Mouse (Mus musculus) CH12F3 (cell line): ENCODE measurements around the gene Ndufa8.

ENCODE experiments used
- in situ Hi-C: fragments of 300-500 bp; cut with MboI; formaldehyde crosslinking; loops from 2 replicates; pipeline ENCODE4 v1.14.3; 2020; ENCODE audit warnings: low sequenced_read_pairs

Ndufa8 gene

DNA sequence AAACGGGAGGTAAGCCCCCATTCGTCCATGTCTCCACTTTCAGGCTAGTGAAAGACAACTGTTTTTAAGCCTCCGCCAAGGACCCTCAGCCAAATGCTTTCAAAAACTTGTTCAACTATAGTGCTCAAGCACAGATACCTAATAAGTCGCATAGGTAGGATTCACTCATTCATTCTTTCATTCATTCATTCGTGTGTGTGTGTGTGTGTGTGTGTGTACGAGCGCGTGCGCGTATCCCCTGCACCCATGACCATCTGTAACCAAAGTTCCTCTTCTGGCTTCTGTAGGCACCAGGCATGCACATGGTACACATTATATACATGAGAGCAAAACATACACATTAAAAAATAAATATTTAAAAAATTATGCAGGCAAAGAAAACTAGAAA lies 355 bp upstream of the Ndufa8 start:
- in situ Hi-C loops: no loop called here

- in situ Hi-C loops: no loop called here
Observed at GRCm38 (mm10) chr2:36048164-36048563, 1.0 kb downstream of the Ndufa8 start.

DNA sequence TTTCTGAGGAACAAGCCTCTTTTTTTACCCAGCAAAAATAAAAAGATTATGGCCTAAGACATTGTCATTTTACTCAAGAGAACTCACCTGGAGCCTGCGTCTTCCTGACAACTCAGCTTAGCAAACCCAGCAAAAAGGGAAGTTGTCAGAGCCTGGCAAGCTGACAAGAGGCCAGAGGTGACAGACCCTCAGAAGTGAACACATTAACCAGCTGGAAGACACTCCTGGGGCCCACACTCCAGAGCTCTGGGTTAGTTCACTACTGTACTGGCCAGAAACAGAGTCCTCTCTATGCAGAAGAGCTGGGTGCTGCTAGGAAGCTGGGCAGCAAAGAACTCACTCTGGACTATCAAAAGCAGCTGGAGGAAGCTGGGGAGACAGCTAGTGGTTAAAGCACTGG lies 8.3 kb downstream of the Ndufa8 start:
- in situ Hi-C loops: no loop called here

DNA sequence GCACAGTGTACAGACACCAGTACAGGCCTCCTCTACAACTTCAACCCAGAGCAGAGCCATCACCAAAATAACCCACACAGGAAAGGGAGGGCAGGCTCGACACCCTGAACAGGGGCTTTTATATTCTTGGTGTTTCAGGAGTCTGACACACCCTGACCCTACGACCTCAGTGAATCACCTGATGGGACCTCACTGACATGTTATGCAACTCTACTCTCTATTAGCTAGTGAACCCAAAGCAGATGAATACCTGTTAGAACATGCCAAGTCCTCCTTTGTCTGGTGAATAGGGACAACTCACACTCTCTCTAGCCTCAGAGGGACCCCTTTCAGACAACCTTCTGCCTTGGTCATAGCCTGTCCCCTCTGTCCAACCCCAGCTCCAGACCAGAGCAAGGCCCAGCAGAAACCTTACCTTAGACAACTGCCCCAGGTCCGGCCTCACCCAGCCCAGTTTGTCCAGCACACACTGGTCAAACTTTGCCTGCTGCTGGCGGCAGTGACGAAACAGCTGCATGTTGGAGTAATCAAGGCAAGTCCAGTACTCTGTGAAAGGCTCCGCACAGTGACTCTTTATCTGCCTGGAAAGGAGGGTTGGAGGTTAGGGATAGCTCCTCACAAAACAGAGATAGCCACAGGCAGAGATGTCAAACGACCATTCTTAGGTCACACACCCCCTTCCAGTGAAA lies 9.8 kb downstream of the Ndufa8 start:
- in situ Hi-C loops: no loop called here

- in situ Hi-C loops: no loop called here
Observed at GRCm38 (mm10) chr2:36035413-36036081, 13.7 kb downstream of the Ndufa8 start.

DNA sequence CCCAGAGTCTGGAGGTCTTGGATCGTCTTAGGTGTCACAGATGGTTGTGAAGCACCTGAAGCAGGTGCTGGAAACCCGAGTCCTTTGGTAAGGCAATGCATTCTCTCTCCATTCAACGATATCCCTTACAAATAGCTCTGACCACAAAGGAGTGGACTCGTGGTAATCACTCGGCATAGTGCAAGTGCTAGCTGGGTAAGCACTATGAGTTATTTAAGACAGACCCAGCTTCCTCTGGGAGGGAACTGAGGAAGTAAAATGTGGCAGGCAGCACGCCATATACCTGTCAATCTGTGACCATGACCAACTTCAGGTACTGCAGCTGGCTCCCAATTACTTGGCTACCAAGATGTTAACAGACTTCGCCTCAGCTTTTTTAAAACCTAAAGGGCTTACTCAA lies 14.3 kb downstream of the Ndufa8 start:
- in situ Hi-C loops: no loop called here

- in situ Hi-C loops: no loop called here
Observed at GRCm38 (mm10) chr2:36033966-36034365, 15.2 kb downstream of the Ndufa8 start.

DNA sequence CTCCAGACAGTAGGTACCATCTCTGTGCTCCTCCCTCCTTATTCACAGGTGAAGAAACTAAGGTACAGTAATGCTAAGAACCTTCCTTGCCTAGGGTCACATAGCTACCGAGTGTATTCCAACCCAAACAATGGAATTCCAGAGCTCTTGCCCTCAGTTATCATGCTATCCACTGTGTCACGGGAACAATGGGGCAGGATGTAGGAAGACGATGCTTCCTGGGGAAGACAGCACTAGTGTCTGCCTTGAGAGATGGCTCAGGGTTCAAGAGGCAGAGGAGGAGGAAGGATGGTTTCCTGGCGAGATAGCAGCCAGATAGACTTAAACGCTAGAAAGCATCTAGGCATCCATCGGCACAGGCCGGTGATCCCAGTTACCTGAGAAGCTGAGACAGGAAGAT lies 16.3 kb downstream of the Ndufa8 start:
- in situ Hi-C loops: no loop called here

DNA sequence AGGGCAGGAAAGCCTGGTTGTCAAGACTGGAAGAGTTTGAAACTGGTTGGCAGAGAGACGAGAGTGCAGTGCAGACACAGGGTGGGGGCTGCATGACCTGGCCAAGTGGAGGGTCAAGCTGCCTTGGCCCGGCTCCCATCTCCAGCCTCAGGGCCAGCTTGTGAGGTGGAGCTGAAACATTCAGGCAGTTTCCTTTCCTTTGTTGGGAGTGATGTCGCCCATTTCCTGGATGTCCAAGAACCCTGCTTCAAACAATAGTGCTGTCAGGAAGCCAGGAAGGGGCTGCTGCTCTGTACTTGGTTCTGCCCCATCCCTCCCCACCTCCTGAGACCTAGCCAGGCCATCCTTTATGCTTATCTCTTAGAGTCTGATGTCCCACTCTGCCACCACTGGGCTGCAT lies 25.9 kb downstream of the Ndufa8 start:
- in situ Hi-C loops: no loop called here

DNA sequence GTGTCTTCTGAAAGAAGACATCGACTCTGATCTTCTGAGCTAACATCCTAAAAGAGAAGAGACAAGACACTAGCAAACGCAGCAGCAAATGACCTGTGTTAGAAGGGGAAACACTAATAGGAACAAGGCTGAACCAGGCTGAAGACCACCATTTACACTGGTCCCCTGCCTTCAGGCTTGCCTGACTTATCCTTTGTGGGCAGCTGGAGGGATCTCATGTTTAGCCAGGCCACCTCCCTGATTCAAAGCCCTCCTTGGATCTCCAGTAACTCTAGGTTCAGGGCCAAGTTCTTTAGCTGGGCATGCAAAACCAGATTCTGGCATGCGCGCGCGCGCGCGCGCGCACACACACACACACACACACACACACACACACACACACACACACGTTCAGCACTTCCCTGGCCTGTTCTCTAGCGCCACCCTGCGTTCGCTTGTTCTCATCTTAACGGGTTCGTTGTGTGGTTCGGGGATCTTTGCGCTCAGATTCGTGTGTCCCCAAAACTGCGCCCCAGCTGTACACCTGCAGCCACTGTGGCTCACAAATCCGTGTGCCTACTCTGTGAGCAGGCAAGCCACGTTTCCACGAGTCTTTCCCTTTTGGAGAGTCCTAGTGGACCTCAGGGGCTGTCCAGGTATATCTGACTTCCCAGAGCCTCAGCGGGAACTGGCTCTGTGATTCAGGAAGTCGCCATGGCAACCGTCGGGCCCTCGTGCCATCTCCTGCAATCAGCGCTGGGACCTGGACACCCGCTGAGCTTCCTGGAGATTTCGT lies 27.6 kb downstream of the Ndufa8 start:
- in situ Hi-C loops: no loop called here

- in situ Hi-C loops: no loop called here
Observed at GRCm38 (mm10) chr2:36013010-36013409, 36.2 kb downstream of the Ndufa8 start.

DNA sequence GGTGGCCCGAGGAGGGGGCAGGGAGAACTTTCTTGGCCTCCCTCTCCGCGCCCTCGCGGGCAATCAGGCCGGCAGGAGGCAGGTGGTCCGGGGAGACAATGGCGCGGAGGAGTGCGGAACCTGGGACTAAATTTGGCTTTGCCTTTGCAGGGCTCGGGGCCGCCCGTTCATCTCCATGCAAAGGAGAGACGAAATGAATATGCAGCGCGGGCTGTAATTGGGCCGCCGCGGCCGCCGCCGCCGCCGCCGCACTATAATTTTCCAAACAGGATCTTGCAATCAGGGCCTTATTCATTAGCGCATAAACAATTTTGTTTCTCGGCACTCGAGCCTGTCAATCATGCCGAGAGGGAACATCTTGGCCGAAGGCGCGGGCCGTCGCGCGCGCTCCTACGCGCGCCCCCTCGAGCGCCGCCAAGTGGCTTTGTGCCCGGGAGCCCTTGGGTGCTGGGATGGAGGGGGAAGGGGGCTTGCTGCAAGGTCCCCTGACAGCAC lies 37.8 kb downstream of the Ndufa8 start:
- in situ Hi-C loops: no loop called here

DNA sequence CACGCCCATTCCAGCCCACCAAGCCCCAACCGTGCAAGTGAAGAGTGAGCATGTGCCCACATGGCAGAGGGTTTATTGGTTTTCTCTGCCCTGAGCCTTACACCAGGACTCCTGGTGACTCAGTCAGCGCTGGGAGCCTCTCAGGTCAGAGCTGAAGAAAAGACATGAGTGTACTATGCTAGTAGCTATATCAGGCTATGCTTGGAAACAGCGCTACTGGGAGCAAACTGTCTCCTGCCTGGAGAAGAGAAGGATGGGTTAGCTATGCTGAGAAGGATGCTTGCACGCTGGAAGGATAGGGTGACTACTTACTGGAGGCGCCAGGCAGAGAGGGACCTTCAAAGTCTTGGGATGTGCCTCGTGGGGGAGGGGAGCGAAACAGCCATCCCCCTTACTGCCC lies 38.6 kb downstream of the Ndufa8 start:
- in situ Hi-C loops: no loop called here

DNA sequence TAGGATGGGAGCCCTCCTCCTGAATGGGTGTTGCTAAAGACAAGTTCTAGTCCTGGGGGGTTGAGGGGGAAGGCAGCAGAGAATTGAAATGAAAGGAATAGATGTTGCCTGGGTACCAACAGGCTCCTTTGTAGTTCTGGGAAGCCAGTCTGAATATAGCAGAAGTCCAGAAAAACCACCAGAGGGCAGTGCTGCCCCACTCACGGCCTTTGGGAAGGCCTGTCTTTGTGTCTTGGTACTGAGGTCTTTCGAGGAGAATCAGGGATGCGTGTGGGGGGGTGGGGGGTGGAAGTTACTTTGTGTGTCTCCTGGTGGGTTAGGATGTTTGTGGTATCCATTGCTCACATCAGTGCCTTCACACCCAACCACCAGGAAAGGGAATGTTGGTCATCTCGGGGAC lies 39.8 kb downstream of the Ndufa8 start:
- in situ Hi-C loops: loop anchor here (5.0 to 10.0 kb wide), 2 partner anchors 203 to 265 kb away; no protein-coding TSS in a partner anchor

DNA sequence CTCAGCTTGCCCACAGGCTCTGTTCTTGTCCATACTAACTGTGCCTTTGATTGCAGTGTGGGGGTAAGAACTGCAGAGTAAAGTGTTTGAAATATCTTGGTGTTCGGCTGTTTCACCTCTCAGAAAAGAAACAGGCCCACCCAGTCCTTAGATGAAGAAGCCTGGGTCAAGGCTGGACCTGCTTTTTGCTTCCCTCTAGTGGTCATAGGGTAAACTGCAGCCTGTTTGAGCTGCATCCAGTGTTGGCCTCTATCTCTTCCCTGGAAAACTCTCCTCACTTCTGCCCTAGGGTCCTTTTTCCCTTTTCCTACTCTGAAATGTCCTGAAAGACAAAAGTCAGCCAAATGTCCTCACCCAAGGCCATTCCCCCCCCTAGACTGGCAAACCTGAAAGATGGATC lies 41.1 kb downstream of the Ndufa8 start:
- in situ Hi-C loops: loop anchor here (5.0 to 10.0 kb wide), 2 partner anchors 204 to 267 kb away; no protein-coding TSS in a partner anchor

DNA sequence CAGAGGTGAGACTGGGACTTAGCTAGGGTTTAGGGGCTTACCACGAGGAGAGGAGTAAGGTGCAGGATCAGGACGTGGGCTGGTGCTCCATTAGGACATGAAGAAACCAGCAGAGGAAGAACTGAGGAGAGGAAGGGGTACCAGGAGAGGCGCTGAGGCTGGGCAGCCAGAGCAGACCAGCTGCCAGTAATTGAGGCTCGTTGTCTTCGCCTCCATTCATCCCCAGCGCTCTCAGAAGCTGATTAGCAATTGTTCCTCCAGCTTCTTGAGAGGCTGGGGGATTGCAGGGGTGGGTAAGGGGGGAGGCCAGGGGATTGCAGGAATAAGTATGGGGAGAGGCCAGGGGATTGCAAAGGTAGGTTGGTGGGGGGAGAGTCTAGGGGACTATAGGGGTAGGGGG lies 47.0 kb downstream of the Ndufa8 start:
- in situ Hi-C loops: loop anchor here (10.0 kb wide), 1 partner anchor 273 kb away; no protein-coding TSS in a partner anchor

GRCm38 (mm10) chr2:36000390-36000789 lies 48.8 kb downstream of the Ndufa8 start:
- in situ Hi-C loops: loop anchor here (10.0 kb wide), 1 partner anchor 274 kb away; no protein-coding TSS in a partner anchor

DNA sequence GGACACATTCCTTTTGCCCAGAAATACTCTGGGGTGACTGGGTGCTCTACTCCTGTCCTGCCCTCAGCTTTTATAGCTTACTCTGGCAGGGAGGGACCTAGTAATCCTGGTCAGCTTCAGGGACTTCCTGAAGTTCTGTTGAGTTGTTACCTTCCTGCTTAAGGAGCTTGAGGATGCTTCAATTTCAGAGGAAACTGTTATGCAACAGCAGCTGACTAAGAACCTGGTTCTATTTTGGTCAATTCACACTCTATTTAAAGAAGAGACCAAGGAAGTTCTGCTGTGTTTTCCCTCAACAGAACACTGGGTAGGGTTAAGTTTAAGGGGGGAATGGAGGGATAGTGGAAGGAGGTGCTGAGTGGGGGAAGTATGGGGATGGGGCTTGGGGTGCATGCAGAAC lies 50.0 kb downstream of the Ndufa8 start:
- in situ Hi-C loops: no loop called here

GRCm38 (mm10) chr2:35998416-35998815 lies 50.8 kb downstream of the Ndufa8 start:
- in situ Hi-C loops: no loop called here

GRCm38 (mm10) chr2:35996753-35997152 lies 52.5 kb downstream of the Ndufa8 start:
- in situ Hi-C loops: no loop called here

GRCm38 (mm10) chr2:35994303-35994702 lies 54.9 kb downstream of the Ndufa8 start:
- in situ Hi-C loops: no loop called here
